Mouse (Mus musculus) liver, adult (tissue): ENCODE measurements around the gene Rnase9.

ENCODE experiments used
- GATA4 ChIP-seq: IDR thresholded peaks from 2 replicates; pipeline ENCODE4 v1.6.1; 2014; ENCODE audit warnings: mild to moderate bottlenecking, low read length; ENCODE audit not compliant: insufficient replicate concordance

Gene Rnase9

DNA sequence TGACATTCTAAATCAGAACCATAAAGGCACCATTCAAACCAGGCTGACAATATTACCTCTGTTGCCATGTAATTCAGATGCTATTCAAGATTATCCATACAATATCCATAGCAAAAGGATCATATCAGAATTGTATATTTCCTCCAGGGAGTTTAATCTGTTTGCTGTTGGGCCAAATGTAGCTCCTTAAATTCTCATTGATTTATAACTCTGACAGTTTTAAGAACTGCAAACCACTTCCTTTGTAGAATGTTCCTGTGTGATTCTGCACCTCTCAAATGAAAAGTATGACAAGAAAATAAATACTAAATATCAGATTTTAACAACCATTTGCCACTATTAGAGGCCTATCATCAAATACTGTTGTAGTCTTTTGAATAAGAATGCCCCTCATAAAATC, 25.9 kb downstream of the Rnase9 start:
- TF ChIP-seq GATA4 = no peak

DNA sequence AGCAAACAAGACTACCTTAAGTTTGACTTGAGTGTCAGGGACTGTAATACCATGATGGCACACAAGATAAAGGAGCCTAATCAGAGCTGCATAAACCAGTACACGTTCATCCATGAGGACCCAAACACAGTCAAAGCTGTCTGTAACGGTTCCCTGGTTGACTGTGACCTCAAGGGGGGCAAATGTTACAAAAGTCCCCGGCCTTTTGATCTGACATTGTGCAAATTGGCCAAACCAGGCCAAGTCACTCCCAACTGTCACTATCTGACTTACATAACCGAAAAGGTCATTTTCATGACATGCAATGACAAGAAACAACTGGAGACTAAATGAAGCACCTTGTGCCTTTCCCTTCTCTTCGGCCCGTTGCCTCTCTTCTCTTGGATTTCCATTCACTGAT, 32.1 kb downstream of the Rnase9 start:
- no peak for TF ChIP-seq GATA4

DNA sequence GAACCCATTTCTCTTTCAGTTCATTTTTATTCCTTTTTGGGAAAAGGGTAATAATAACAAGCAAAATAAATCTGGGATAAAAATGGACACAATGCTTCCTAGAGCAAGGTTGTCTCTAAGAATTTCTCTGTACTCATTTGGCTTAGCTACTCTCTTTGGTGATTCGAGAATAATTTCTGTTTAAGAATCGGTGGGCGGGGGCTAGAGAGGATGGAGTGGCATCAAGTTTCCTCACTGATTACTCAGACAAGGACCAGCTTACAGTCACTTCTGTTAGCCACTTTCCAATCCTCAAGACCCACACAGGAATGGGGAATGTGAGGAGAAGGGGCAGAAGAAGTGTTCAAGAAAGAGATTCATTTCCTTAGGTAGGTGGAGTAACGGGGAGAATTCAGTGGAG, 32.9 kb downstream of the Rnase9 start:
- no peak for TF ChIP-seq GATA4

DNA sequence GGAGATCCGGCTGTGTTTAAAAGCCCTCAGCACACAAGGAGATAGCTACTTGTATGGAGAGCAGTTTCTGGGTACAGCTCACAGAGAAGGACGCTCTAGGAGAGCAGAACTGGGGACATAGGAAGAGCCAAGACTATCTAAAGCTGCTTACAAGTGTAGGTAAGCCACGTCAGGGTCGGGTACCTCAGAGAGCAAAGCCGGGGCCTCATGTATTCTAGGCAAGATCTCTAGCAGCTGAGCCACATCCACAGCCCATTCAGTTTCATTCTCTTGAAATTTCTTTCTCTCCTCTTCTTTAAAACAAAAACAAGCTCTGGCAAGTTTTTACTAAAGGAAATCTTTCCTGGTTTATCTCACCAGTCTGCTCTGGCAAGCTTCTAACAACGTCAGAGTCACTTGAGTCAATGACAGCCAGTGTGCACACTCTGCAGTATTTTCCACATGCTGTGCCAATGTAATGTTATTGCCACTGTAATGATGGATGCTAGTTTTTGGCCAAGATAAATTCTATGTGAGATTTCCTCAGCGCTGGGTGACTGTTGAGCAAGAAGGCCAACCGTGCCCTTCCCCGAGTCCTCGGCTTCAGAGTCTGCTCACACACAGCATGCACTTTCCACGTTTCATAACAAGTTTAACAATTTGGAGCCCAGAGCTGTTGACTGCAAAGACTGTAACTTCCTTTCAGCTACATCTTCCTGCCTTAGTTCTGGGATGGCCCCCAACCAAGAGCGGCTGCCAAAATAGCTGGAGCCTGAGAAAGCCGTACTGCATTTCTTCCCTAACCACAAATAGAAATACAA, 33.6 kb downstream of the Rnase9 start:
- TF ChIP-seq GATA4 = peak; percentile 59; the same call in 1 of the 2 replicates

DNA sequence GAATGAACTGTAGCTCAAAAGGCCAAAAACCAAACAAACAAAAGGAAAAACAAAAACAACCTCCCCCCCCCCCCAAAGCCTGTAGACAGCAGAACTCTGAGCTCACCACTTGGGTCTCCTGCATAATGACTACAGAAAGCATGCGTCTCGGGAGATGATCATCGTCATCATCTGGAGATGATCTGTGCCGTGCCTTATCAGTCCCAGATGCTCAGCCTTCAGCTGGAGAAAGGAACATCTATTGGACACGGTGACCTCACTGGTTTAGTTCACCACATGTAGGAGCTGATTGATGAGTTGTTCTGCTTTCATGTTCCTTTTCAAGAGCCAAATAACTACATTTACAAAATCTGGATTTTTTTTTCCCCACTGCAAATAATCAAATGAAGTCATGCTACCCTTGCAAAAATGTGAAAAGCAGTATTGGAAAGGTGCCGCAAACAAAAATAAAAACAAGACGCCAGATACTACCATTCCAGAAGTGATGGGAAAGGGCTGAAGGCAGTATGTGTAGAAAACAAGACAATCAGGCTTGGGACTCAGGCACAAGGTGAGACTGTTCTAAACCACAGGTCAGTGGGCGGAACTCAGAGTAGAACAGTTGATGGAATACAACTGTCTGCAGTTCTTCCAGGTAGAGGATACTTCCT, 34.4 kb downstream of the Rnase9 start, which contains the start of gene Rnase10:
TSS of gene Rnase10 (plus strand) at position 600 of the 650 bp plus-strand sequence.
- TF ChIP-seq GATA4 = no peak

DNA sequence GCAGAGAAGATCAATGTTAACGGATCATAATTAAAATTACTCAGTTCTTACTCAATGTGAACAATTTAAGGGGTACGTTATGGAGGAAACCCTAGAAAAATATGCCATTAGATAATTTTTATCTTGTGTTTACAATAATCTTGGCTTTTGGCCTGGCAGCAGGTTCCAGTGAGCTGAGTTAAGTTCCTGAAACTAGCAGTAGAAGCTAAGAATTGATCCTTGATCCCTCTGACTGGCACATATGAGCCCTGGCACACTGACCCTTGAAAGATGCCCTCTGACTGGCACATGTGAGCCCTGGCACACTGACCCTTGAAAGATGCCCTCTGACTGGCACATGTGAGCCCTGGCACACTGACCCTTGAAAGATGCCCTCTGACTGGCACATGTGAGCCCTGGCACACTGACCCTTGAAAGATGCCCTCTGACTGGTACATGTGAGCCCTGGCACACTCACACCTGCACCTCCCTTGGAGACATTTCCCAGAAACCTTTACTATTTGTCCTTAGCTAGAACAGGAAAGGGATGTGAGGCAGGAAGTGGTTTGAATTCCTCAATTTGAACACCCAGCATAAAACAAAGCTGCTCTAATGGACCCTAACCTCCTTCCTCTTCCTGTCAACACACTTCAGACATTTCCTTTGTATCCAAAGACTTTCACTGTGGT, 43.5 kb downstream of the Rnase9 start:
- TF ChIP-seq GATA4 = peak; percentile 49; the same call in 1 of the 2 replicates

DNA sequence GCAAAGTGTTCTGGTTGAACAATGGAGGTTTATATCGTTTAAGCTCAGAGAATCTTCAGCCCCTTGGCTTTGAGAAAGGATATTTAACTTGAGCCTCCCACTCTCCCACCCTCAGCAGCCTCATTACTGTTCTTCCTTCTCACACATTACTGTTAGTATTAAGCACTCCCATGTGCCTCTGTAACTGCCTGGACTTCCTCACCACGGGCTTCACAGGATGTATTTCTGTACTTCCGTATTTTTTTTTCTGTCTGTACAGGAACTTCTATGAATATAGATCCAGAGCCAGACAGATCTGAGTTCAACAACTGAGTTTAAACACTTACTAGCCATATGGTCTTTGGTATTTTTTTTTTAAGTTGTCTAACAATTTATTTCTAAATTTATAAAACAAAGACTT, 44.6 kb downstream of the Rnase9 start:
- TF ChIP-seq GATA4 = no peak

DNA sequence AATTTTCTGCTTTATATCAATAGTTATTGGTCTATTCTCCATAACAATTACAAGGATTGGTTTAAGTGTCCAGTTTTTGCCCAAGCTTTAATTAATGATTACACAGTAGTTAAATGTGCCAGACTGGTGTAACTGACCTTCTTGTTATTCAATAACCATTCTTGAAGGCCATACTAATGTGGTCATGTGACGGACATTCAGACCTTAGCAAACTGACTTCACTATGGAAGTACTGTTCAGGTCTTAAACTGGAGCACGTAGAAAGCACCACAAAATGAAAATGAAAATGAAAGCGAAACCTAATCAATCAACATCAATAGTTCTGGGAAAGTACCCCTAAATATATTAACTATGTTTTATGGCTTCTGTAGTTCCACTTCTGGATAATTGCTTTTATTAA, 50.6 kb downstream of the Rnase9 start:
- TF ChIP-seq GATA4 = no peak
